Mouse (Mus musculus) heart, embryonic 11.5 days (tissue): ENCODE measurements at regions not wholly inside any gene's neighbourhood (a gene's known extent, or its start where the extent isn't known, plus 50 kb on each side); places are given as distances from the start of the nearest gene placed in this dataset.
"Not testable (repeated sequence)": the region's sequence is repeated elsewhere in the genome, so short reads cannot be mapped to it uniquely, and the experiment has no call there.

Experiments
- ATAC-seq: fragments of 200-750 bp; cut with Nextera tagmentation; replicated peaks from 2 replicates; pipeline ENCODE4 v1.8.0; 2017; ENCODE audit warnings: moderate library complexity; ENCODE audit not compliant: insufficient number of reproducible peaks, low FRiP score, low TSS enrichment
- H3K27ac ChIP-seq: fragments of 300-500 bp; sonication (generic); 2 replicates; pipeline ENCODE4 v1.5.1; 2014; ENCODE audit warnings: mild to moderate bottlenecking, low read depth, low read length
- H3K27me3 ChIP-seq: fragments of 300-500 bp; sonication (generic); 2 replicates; pipeline ENCODE4 v1.6.1; 2014; ENCODE audit warnings: mild to moderate bottlenecking, low read length, mixed read lengths; ENCODE audit not compliant: control insufficient read depth, insufficient read depth
- H3K36me3 ChIP-seq: fragments of 300-500 bp; sonication (generic); 2 replicates; pipeline ENCODE4 v1.6.1; 2014; ENCODE audit warnings: mild to moderate bottlenecking, low read length, moderate library complexity, mixed read lengths; ENCODE audit not compliant: control insufficient read depth, insufficient read depth
- H3K4me1 ChIP-seq: fragments of 300-500 bp; sonication (generic); 2 replicates; pipeline ENCODE4 v1.6.1; 2014; ENCODE audit warnings: low read length; ENCODE audit not compliant: control insufficient read depth, insufficient read depth
- H3K4me2 ChIP-seq: fragments of 300-500 bp; sonication (generic); 2 replicates; pipeline ENCODE4 v1.6.1; 2014; ENCODE audit warnings: mild to moderate bottlenecking, moderate library complexity
- H3K4me3 ChIP-seq: fragments of 300-500 bp; sonication (generic); 2 replicates; pipeline ENCODE4 v1.5.1; 2014; ENCODE audit warnings: low read depth, low read length
- H3K9ac ChIP-seq: fragments of 300-500 bp; sonication (generic); 2 replicates; pipeline ENCODE4 v1.6.1; 2014; ENCODE audit warnings: mild to moderate bottlenecking, low read depth, low read length, moderate library complexity
- H3K9me3 ChIP-seq: fragments of 300-500 bp; sonication (generic); replicated peaks from 2 replicates; pipeline ENCODE4 v1.6.1; 2016; ENCODE audit warnings: low read length; ENCODE audit not compliant: control insufficient read depth
- WGBS: fragments of 180-500 bp; shearing (Covaris S2); extraction: QIAGEN DNeasy Blood & Tissue Kit; methylation state at CpG from one replicate; pipeline ENCODE4 v1.1.7; 2014; ENCODE audit not compliant: insufficient replicate concordance; 5-methylcytosine and 5-hydroxymethylcytosine counted together

DNA sequence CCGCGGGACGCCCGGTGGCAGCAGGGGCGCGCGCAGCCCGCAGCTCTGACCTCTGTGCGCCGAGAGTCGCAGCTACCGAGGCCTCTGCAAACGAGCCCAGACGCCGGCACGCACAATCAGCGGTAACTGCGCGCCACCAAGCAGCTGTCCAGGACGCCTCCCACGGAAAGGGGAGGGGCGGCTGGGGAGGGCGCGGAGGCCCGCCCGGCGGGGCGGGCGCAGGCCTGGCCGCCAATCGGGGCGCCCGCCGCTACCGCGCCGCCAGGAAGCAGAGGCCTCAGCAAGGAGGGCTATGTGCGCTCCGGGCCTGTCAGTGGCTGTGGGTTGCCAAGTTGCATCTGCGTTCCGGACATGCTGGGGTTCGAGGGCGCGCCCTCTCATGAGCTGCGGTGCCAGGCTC, 613.3 kb upstream of the Ywhaq start:
- WGBS = 5% methylated on average over 40 of the region's 45 CpGs
- Histone ChIP-seq H3K4me3 (peak overlapping the region; percentile 22; the same call in 1 of the 2 replicates), H3K4me2 (peak overlapping the region; percentile 29)
- ATAC-seq, H3K9me3 ChIP-seq, H3K36me3 ChIP-seq, H3K4me1 ChIP-seq, H3K27ac ChIP-seq, H3K9ac ChIP-seq, H3K27me3 ChIP-seq: not testable (repeated sequence)

DNA sequence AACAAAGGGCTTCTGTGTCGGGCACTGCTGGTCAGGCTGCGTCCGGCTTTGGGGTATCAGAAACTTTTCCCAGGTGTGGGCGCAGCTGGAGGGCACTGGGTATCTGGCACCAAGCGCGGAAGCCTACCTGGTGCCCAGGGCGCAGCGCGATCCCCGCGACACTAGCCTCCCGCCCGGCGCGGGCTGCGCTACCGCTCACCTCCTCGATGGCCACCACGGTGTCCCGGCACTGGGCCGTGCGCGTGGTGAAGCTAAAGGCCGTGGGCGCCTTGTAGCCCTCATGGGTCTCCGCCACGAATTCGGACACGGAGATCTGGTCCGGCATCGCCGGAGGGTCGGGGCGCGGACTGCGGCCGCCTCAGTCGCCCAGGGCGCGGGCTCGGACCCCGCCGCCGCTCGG, 612.8 kb upstream of the Ywhaq start:
- not testable (repeated sequence) for H3K27me3 ChIP-seq, H3K9ac ChIP-seq, ATAC-seq, H3K36me3 ChIP-seq, H3K9me3 ChIP-seq, H3K27ac ChIP-seq, H3K4me1 ChIP-seq
- H3K4me3 ChIP-seq = peak overlapping the region; percentile 22; the same call in 1 of the 2 replicates
- H3K4me2 ChIP-seq = peak overlapping the region; percentile 29
- WGBS = 5% methylated on average over 35 of the region's 45 CpGs
